Mouse (Mus musculus) embryo, embryonic 10.5 days (tissue): ENCODE measurements at regions not wholly inside any gene's neighbourhood (a gene's known extent, or its start where the extent isn't known, plus 50 kb on each side); places are given as distances from the start of the nearest gene placed in this dataset.
A peak's percentile ranks its signal among the peaks of the same experiment; 100 is the strongest.

Experiments used
- DNase-seq: peaks from one replicate; pipeline ENCODE4 v3.0.0-alpha.2; 2015; ENCODE audit warnings: low spot score

DNA sequence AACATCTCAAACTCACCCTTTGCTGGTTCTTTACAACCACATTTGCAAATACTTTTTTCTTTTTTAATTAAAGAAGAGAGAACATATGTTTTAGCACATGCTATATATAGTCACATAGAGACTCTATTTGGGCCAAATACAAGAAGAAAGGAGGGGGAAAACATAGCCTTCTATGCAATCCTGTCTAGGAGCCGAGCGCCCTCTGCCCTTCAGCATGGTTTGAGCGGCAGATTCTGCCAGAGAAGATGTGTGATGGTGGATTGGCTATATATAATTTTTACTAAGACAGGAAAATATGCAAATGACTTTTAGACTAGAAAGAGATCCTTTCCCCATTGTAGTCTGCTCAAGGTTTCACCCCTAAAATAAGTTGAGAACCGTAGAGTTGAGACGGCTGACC lies 60.0 kb upstream of the Myom1 start:
- no peak for DNase-seq

DNA sequence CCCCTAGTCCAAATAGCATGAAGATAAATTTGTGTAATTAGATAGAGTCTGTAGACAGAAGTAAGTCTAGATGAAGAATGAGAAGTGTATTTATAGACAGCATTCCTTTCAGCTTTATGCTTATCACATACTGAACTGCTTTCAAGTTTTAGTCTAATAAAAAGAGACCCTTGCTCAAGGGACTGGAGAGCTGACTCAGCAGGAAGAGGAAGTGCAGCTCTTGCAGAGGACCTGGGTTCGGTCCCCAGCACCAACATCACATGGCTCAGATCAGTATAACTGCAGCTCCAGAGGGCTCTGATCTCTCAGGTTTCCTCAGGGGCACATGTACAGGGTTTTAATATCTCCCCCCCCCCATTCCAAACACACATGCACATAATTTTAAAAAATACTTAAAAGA lies 68.2 kb upstream of the Myom1 start:
- no peak for DNase-seq

DNA sequence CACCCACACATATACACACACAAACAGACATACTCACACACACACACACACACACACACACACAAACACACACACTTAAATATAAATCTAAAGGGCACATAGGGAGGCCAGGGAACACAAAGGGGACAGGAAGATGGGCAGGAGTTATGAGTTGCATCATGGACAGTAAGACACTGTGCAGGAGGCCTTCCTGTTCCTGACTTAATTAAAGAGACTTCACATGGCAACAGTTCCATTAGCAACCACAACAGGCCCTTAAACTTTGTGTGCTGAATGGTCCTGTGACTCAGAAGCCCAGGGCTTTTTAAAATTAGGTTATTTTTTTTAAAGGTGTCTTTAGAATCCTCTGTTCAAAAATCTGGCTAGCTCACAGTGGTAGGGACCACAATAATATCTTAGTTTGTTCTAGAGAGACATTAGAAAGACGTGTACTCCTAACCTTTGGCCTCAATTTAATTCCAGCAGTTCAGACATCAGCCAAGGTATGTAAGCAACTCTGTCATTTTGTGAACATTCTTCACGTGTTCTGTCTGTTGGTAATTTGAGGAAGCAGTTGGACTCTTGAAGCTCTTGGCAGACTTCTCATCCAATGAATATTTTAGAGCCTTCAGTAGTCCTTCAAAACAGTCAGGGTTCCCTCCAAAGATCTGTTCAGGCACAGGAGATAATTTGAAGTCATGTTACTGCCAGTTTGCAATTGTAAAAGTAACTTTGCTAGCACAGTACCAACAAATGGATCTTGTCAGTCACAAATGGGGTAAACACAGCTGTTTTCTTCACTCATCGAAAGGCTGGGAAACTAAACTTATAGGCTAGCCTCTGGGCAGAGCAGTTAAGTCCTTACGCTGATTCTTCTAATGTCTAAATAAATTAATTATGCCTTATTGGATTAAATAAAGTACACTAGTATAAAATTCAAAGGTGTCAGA lies 69.0 kb upstream of the Myom1 start:
- no peak for DNase-seq

DNA sequence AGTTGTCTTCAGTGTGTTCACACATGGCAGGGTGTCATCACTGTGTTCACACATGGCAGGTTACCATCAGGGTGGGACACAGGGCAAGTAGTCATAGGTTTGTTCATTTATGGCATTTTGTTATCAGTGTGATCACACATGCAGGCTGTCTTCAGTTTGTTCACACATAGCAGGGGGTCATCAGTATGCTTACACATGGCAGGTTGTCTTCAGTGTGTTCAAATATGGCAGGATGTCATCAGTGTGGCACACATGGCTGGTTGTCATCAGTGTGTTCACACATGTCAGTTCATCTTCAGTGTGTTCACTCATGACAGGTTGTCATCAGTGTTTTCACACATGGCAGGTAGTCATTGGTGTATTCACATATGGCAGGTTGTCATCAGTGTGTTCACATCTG lies 69.9 kb upstream of the Myom1 start:
- DNase-seq: no peak

DNA sequence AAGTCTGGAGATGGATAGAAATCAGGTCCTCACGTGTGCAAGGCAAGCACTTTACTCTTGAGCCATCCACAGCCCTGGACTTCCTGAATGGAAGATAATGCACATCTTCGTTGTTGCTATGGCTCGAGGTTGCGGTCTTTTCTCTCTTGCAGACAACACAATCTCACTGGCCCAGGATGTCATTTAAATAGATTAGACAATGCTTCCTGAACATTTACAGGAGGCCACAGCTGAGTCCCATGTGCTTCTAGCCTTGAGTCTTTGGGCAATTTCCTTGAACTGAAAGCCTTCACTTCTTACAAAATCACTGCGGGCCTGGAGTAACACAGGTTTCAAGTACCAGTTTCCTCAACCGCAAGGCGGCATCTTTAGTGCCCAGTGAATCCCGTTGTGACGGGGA lies 71.8 kb upstream of the Myom1 start:
- DNase-seq: no peak

DNA sequence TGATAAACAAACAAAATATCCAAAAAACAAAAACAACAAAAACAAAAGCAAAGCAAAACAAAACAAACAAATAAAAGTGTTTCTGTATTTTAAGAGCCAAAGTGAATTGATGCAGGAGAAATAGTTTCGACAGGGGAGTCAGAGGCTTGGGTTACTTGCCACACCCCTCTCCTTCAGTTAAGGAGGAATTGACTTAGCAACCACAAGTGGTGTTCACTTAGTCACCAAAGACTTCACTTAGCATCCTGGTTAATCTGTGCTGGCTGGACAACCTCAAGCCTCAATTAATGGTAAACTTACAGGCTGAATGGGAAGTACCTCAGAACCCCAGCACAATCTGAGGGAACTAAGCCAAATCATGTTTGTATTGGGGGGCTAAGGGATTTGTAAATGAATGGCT lies 72.9 kb upstream of the Myom1 start:
- no peak for DNase-seq

DNA sequence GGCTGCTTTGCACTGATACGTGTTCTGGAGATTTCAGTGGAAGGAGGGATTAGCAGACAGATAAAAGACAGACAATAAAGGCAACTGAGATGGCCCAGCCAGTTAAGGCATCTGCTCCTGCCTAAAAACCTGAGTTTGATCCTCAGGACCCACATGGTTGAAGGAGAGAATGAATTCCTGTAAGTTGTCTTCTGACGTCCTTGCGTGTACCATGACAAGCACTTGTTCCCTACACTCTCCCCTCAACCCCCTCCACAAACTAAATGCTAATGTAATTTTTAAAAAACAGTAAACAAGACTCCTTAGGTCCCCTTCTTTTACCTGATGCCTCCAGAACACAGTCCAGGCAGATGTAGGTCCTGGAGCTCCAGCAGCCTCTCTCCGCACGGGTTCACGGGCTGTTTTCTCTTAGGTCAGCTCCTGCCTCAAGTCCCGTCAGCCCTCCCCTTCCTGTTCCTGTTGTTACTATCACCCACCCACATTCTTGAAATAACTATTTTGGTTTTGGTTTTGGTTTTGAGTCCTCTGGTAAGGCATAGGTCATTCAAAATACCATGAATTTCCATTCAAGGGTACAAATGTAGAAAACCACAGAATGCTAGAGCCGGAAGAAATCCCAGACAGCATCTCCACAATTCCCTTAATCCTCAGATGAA lies 71.3 kb upstream of the Tgif1 start:
- no peak for DNase-seq

DNA sequence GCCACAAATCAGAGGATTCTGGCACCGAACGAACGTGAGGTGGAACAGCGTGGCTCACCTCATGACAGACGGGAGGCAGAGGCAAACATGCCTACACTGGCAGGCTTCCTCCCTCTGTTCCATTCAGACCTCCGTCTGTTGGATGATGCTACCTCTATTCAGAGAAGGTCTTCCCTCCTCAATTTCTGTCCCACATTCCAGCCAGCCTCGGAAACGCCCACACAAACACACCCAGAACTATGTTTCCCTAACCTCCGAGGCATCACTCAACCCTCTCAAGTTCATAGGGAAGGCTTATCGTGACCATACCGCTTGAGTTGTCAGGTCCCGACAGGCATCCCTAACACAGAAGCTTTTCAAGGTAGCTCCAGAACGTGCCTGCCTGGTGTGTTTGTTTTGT lies 68.3 kb upstream of the Tgif1 start:
- DNase-seq: no peak

DNA sequence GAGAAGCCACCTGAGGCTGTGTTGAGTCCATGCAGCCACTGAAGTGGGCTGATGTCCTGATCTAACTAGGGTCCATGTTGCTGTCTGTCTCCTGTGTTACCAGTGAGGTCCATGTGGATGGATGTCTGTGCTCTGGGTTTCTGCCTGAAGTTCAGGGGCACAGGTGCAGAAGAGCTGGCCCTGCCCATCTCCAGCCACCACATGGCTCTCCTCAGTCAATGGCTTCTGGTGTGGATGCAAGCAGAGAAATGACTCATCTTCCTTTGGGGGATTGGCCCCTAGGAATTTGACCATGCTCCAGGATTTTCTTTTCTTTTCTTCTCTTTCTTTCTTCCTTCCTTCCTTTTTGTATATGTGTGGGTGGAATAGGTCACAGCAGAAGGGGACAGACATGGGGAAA lies 66.8 kb upstream of the Tgif1 start:
- DNase-seq: no peak

DNA sequence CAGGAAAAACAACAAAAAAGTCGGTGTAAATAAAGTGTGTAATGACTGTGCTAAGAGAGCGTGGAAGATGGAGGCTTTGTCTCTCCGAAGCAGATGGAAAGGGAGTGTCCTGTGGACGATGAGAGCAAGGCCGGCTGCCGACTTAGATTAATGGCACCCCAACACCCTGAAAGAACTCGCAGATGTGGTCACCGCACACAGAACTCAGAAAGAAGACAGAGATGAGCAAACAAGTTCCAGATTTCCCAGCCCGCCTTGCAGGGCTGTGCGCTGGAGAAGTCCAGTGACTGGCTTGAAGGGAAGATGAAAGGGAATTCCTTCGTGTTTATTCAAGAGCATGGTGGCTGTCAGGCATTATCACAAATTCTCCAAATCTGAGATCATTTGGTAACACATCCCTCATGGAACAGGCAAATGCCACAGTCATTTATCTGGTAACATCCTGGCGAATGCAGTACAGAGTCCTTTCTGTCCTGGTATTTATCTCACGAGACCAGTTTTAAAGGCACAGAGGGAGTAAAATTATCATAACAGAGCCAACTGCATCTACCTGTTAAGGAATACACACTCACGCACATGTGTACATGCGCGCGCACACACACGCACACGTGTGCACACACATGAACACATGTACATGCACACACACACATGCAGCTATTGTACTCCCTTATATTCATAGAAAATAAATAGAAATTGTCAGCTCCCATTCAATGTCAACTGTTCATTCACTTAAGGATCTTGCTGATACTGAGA lies 64.0 kb upstream of the Tgif1 start:
- DNase-seq: peak; percentile 68

DNA sequence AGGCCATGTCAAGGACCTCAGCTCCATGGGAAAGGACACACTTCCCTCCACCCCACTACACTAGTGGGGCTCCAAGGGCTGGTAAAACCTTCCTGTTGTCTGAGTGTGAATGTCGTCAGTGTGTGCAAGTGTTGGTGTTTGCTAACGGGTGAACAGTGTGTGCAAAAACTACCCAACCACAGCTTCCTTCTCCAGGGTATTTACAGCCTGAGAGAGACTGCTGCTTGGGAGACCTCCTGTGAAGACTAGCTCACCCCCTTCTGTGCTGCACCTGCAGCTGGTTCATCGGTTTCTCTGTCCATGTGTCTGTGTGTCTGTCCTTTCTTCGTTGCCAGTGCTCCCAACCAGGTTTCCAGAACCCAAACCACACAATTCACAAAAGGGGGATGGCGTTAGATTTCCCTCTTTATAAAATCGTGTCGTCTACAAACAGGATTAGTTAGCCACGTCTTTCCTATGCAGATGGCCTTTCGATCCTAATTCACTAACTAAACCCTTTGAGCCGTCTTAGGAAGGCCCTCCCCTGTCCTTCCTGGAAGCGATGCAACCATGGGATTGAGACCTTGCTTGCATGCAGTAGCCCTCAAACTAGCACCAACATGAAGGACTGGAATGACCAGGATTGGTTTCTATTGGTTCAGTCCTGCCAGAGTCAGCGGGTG lies 62.9 kb upstream of the Tgif1 start:
- DNase-seq: no peak

DNA sequence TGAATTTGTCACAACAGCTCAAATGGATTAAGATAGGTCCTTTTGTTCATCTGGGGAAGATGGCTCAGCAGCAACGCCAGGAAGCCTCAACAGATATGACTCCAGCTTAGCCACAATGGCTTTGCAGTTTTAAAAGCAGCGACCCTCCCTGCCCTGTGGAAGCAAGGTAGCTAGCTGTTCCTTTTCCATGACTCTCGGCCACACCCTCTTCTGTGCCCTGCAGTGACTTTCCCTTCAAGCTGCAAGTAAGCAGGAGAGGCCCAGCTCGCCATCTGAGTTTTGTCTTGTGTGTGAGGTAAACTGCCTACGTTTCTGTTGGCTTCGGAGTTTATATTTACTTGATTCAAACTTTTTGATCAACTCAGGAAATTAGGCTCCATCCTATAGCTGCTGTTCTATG lies 62.1 kb upstream of the Tgif1 start:
- no peak for DNase-seq

DNA sequence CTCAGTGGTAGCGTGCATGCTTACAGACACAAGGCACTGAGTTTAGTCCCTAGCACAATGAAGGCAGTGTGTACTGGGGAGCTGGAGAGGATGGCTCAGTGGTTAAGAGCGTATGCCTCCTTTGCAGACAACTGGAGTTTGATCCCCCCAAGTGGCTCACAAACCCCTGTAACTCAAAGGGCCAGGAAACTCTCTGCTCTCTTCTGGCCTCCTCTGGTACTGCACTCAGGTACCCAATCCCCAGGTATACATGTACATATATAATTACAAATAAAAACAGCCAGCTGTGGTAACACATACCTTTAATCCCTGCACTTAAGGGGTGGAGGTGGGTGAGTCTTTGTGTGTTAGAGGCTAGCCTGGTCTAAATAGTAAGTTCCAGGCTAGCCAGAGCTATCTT lies 56.9 kb upstream of the Tgif1 start:
- no peak for DNase-seq

DNA sequence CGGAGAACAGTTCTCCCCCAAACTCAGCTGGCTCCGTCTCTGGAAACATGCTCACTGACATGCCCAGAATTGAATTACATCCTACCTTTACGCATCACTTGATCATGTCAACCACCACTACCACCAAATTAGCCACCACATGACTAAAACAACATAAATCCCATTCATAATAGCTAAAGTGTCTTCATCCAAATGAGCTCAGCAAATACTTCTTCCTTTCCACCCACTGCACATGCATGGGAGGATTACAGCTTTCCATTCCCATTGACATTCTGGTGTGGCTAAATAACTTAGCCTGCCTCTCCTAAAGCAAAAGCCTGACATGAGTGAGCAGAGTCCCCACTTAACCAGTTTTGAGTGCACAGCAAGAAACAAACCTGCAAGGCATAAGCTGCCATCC lies 56.2 kb upstream of the Tgif1 start:
- no peak for DNase-seq

DNA sequence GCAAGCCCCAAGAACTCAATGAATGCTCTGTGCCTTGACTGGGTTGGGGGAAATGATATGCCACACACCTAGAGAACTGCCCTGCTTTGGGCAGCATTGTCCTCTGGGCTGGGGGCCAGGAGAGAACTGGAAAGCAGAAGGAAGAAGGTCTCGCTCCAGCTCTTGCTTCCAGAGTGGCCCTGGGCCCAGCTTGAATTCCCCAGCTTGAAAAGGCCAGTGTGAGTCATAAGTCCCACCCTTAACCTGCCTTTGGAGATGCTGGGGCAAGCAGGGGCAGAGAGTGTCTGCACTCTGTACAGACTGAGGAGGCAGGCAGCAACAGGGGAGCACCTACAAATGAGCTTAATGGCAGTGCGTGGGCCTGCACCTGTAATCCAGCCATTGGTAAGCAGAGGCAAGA lies 55.0 kb upstream of the Tgif1 start:
- DNase-seq: no peak
